Mouse (Mus musculus) heart, adult 8-10 months (tissue): ENCODE measurements at regions not wholly inside any gene's neighbourhood (a gene's known extent, or its start where the extent isn't known, plus 50 kb on each side); places are given as distances from the start of the nearest gene placed in this dataset.
A peak's percentile ranks its signal among the peaks of the same experiment; 100 is the strongest.
"Not testable (repeated sequence)": the region's sequence is repeated elsewhere in the genome, so short reads cannot be mapped to it uniquely, and the experiment has no call there.

Experiments
- DNase-seq: peaks from one replicate; pipeline ENCODE4 v3.0.0; 2022; ENCODE audit warnings: low spot score

DNA sequence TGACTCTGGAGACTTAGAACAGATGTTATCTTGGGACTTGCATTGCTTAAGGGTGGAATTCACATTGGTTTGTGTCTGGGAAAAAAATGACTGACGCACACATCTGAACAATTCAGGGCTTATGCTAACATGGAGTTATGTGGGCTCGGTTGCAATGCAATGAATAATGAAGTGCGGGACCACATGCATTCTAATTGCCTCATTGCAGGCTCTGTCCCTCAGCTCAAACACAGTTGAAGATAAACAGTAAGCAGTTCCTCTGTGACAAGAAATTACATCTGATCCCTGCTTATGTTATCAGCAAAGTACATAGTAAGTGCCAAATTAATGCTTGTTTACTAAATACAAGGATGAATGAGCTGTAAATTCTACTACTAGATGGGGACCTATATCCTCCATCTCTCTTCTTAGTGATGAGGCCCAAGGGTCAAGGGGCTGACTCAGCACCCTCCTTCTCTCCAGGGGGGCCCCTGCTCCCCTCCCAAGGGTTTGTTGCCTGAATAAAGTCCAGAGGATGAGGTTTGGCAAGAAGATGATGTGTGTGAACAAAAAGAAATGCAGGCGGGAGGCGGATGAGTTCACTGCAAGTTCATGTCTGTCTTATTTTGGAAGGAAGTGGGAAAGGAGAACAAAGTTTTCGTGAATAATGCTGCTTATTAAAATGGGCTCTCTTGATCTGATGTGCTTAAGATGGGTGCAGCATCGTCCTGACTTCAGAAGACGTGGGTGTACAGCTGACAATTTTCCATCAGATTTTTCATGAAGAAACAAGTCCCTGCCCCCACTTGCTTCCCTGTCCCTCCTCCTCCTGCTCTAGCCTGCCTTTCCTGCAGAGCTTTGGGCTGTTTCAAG is 533.1 kb downstream of the Shisa9 start:
- DNase-seq: peak; percentile 2

DNA sequence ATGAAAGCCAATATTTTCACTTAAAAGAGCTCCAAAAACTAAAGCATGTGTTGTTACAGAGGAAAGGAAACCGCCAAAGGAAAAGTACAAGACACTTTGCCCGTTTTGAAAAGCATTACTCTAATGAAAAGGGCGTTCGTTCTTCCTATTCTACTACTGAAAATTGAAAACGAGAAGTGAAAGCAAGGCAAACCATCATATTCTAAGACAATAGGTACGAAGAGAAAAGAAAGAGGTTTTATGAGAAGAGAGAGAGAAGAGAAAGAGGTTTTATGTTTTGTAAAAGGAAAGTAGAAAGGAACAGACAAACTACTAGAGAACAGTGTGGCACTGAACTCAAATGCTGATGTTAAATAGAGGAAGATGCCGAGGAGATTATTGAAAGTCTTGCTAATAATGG is 534.4 kb downstream of the Shisa9 start:
- DNase-seq: no peak

DNA sequence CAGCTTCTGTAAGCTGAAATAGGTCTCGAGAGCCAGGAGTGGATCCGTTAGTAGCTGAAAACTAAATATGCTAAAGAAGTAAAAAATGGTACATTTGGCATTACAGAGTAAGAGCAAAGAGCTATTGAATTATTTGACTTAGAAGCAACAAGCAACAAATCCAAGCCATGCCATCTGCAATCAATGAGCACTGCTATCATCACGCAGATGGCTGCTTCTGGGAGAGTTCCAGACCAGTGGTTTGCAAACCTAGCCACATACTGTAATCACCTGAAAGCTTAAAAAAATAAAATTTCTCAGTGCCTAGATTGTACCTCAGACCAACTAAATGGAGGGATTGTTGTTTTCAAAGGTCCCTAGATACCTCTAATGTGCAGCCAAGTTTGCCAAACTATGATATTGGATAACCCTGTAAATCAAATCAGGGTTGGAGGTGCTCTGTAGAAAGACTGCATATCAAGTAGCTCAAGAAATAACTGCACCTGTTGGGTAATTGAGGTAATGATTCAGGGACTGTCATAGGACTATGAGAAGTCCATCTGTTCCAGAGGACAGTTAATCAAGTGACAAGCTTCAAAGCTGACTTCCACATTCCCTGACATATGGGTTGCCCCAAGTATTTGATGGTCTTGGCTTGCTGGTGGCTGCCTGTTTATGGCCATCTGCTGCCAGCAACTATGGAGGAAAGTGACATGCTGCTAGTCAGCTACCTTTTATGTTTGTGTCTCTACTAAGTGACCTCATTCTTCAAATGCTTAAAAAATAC is 538.0 kb downstream of the Shisa9 start:
- no peak for DNase-seq

DNA sequence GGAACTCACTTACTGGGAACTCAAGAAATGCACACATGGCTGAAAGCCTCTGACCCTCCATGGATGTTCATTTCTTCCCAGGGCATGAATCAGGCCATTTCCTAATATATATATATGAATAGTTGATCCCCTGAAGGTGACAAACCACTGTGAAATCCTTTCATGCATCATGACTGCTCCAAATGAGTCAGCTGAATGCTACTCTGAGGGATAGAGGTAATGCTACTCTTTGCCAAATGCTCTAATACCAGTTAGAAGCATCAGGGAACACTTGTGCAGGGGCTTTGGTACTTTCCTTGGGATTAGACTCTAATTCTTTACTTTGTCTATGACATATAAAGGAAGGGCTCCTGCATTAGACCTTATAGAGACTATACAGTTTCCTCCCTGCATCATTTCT is 561.0 kb upstream of the Ercc4 start:
- no peak for DNase-seq

DNA sequence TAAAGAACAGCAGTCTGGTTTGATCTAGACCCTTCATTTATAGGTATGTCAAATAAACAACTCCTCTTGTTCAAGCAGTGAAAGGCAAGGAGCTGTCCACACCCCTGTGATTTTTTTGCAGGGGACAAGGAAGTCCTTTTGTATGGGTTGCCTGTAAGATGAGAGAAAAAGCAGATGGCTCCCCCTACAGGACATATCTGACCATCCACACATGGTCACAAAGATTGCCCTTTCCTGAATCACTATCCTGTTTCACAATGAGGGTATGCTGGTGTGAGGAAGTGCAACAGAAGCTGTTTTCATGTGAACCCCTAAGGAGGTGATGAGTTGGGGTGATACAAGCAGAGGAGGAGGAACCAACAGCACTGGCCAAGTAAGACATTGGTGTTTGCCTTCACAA is 520.6 kb upstream of the Ercc4 start:
- DNase-seq: no peak

DNA sequence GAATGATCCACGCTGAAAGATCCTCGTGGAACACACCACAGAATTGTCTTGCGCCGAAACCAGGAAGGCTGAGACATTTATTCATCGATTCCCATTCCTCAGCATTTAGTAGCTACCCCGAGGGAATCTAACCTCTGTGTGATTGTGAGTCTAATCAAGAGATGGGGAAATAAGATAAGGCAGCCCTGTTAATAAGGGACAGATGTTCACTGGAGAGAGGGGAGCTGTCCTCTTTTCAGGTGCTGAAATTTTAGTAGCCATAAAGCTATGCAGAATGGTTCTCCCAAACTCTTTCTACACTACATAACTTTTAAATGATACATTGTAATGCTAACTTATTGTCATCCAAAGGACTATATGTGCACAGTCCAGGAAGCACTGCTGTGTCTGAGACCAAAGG is 501.2 kb upstream of the Ercc4 start:
- no peak for DNase-seq

DNA sequence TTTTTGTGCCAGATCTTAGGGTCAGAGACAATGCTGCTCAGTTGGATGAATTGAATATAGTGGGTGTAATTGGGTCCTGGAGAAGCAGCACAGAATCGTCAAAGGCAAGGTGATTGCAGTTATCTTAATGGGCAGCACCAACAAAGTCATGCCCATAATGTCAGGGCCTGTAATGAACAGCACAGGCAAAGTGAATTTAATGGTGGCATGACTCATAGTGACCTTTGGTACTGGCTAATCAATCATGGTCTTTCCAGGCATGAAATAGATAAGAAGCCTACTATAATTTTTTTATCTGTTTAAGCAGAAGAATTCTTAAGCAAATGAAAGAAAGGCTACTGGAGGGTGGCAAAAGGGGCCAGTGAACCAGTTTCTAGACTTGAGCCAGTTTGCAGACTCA is 498.4 kb upstream of the Ercc4 start:
- DNase-seq: no peak

DNA sequence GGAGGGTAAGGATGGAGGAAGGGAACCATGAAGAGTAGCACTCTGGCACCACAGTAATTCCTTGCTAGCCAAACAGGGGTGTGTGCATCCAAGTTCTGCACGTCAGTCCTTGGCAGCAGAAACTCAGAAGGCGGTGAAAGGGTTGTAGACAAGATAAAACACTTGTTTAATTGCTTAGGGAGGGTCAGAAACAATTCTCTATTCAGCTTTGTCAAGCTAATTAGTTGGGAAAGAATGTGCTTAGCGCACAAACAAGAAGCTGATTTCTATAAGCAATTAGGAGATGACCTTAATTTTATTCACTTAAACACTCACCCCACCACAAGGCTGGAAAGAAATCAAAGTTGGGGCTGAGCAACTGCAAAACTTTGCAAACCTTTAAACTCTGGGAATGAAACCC is 491.7 kb upstream of the Ercc4 start:
- no peak for DNase-seq

DNA sequence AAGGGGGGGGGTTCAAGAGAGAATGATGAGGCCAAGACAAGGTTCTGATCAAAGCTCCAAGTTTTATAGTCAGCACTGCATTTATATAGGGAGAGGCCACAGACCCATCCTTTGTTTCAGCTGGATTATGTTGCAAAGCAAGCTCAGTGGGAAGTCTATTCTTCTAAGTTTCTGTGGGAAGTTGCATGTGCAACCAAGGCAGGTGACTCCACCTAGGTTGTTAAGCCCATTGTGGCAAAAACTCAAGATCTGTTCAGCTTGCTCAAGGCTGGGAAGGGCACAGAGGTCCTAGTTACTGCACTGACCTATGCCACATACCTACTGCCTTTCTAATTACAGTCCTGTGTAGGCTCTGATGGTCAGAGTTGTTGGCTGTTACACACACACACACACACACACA is 477.0 kb upstream of the Ercc4 start:
- DNase-seq: no peak

DNA sequence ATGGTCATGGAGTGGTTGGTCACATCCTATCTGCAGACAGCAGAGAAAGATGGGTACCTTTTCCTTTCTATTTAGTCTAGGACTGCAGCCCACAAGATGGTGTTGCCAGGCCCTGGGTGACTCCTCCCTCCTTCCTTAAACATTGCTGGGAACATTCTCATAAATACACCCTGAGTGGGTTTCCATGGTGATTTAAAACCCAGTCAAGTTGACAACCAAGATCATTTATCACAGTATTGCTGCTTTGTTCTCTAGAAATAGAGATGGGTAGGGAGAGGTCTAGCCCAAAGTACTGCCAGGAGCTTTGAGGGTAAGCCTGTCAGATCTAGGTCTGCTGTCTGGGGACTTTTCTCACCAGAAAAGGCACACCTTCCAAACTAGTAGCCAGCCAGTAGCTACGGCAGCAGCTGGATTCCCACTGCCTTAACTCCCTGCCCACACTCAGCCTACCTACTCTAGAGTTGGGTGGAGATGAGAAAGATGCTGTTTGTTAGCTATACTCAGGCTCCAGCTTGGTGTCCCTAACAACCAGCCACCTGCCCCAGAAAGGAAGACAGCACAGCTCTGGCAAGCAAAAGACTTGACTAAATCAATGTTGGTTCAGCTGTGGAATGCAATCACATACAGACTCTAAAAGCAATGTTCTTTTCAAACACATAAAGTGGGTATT is 470.4 kb upstream of the Ercc4 start:
- no peak for DNase-seq

DNA sequence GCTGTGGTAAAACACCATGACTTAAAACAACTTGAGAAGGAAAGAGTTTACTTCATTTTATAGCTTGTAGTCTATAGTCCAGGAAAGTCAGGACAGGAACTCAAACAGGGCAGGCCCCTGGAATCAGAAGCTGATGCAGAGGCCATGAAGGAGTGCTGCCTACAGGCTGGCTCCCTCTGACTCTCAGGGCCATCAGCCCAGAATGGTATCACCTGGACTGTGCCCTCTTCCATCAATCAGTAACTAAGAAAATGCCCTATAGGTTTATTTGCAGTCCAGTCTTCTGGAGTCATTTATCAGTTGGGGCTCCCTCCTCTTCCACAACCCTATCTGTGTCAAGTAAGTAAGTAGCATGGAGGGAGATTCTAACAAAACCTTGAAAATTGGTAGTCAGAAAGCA is 466.4 kb upstream of the Ercc4 start:
- DNase-seq: no peak

DNA sequence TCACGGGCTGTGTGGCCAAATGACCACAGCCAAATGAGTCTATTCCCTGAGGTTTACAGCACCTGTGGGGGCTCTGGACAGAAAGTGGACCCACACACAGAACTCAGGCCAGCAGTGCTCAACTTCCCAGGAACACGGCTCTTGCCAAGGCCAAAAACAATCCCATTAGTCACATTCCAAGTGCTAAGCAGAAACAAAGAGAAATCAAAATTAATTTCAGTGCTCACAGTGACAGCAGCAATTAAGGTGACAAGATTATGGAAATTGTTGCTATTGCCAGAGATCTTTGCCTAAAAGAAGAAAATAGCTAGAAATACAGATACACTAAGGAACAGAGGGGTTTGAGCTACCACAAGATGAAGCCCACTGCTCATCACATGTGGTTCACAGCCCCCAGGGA is 464.9 kb upstream of the Ercc4 start:
- no peak for DNase-seq

DNA sequence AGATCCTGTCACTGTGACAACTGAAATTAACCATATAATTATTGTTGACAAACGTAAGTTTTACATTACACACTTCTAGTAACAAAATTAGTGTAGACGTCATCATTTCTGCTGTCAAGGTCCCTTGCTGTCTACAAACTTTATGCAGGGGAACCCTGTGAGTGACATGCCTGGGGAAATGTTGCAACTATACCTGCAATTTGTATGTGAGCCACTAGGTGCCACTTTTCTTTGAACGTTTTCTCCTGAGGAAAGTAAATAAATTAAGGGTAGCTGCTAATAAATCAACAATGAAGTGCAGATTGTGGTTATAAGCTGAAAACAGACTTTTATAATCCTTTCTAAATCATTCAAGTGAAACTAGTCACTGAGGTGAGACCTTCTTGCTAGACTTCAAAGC is 457.3 kb upstream of the Ercc4 start:
- DNase-seq: no peak

DNA sequence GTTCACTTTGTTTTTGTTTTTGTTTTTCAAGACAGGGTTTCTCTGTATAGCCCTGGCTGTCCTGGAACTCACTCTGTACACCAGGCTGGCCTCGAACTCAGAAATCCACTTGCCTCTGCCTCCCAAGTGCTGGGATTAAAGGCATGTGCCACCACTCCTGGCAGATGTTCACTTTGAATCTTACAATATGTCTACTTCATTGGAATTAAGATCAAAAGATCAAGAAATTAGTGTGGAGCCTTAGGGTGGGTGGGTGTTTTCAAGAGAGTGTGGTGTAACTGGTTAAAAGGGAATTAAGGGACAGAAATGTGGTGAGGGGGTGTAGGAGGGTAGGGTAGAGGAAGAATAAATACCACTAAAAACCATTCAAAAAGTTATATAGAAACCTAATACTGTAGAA is 435.8 kb upstream of the Ercc4 start:
- not testable (repeated sequence) for DNase-seq

DNA sequence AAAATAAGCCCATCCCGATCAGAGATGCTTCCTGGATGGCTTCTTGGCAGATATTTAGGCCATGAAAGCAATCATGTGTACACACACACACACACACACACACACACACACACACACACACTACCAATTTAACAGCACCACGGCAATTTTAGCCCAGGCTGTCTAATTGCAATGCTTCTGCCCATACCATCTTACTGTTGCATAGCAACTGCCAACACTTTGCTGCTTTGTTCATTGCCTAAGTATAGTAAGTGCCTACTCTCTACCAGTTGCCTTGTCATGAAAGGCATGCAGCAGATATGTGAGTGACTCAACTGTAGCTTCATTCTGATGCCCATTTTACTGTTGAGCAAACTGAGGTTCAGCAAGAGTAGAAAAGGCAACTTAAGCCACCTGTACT is 428.0 kb upstream of the Ercc4 start:
- DNase-seq: no peak

DNA sequence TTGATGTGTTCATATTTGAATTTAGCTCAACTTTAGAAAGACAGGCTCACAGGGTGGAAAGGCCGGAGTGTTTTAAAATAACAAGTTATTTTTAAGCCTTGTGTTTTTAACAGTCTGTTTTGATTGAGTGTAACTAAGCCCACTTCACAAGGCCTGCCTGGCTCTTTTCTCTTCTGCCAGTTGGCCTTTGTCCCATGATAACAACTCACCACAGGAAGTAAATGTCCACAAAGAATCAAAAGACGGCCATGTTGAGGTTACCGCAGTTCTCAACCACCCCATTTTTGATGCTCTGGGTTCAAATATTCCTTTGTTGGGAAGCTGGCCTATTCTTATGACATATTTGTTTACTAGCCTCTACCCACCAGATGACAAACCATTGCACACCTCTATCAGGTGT is 423.7 kb upstream of the Ercc4 start:
- DNase-seq: no peak

DNA sequence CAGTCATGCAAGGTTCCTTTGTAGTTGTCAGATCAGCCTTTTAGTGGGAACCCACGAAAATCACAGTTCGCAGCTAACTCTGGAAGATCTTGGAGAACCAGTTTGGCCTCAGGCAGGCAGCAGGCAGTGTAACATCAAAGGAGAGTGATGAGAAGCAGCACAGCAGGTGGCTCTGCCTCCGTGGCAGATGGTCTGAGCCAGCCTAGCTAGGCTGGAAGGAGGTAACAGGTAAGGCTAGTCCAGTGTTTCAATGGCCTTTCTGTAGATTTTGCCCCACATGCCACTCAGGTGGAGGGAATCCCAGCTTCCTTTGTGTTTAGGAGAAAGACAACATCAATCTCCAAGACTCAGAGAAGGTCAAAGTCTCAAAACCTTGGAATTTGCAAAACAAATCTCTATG is 417.7 kb upstream of the Ercc4 start:
- no peak for DNase-seq

DNA sequence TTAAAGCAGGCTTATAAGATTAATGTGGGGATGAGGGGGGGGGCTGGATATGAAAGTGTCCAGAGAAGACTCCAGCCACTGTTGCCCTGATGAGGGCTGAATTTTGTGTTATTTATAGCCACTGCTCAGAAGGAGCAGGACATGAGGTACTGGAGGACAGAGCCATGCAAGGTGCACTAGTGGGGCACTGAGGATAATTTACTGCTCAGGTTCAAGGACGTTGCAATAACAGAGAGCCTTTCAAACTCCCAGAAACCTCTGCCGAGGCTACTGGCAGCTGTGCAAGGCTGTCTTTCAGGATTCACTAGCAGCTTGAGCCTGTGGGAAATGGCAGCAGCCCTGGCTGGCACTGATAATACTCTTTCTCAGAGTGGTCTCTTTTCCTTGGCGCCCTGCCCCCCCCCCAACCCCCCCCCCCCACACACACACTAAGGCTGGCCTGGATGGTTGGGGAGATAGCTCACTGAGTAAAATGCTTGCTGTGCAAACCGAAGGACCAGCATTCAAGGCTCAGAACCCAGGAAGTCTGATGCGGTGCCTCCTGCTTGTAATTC is 416.7 kb upstream of the Ercc4 start:
- peak; percentile 7 for DNase-seq

DNA sequence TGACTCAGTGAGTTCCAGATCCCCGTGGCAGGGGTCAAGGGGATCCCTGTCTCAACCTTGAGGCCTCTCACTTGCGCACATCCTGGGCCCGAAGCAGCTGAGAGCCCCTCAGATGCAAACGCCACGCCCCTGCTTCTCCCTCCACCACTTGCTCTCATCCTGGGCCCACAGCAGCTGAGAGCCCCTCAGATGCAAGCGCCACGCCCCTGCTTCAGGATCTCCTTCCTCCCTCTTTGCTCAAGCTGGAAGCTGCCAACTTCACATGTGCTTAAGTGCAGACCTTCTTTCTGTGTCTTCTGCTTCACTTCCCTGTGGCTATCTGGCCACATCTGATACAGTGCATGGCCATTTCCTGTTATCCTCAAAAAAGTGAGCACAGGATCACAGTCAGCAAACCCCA is 416.1 kb upstream of the Ercc4 start:
- DNase-seq: no peak

DNA sequence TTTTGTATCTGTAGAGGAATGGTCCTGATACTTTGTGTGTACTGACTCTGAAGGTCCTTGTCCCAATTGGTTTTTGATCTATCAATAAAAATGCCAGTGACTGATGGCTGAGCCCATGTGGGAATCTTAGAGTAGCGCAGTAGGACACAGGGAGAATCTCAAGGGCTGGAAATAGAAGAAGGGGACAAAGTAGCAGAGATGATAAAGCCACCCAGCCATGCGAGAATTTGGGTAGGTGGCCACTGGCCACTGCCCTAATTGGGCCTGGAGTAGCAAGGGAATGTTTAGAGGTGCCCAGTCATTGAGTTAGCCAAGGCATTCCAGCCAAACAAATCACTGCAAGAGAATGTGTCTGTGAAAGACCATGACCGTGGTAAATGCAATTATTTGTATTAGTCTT is 414.8 kb upstream of the Ercc4 start:
- no peak for DNase-seq

DNA sequence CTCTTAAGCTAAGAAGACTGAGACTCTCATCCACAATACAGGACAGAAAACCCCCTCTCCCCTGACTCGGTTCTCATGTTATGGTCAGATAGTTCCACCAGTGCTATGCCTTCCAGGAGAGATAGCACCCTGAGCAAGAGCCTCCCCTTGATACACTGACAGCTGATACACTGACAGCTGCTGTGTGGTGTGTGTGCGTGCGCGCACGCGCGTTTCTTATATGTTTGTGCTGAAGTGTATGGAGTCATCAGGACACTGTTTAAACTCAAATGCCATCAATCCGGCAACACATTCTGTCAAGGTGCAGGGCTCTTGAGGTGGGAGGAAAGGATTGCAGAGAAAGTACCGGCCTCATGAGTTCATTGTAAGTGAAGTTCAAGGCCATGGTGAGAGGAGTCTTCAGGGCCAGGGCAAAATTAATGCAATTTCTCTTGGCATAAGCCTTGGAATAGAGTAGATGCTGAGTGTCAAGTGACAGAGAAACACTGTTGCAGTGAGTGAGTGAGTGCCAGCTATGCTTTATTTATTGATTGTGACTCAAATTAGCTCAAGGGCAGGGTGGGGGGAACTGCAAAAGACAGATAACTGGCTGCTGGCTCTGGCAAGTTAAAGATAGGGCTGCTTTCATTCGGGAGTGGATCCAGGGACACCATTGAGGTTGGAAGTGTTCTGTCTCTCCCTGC is 412.4 kb upstream of the Ercc4 start:
- peak; percentile 41 for DNase-seq

DNA sequence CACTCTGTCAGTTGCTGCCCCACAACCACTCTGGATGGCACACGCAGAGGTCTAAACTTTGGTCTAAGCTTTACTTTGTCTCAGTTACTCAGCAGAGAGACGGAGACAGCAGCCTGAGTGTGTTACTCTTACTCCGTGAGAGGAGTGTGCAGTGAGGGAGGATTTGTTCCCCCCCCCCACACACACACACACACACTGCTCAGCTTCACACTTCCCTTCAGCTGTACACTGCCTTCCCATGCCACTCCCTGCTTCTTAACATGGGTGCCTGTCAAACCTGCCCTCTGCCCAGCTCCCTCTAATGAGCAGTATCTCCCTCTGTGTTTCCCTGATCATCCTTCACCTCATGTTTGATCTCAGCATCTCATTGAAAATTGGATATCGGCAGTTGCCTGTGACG is 409.9 kb upstream of the Ercc4 start:
- DNase-seq: no peak
